Mouse (Mus musculus): ENCODE measurements around the gene Chrna3.

Gene Chrna3

DNA sequence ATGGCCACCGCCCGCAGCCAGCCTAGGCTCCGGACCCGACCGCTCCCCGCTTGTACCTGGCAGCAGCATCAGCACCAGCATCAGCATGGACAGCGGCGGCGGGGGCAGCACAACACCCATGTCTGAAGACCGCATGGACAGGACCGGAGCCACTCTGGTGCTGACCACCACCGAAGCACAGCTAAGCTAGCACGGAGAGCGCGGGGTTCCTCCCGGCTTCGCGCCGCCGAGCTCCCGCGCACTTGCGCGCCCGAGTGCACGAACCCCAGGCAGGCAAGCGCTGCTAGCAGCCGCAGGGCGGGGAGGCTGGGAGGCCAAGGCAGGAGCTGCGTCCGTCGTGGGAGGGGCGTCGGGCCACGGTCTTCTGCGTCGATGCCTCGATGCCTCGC, at the start of gene Chrna3:
TSS of gene Chrna3 (minus strand) at position 288 of the 389 bp plus-strand sequence.
- DNase-seq (ENCODE audit: low spot score), result peak; percentile 29

DNA sequence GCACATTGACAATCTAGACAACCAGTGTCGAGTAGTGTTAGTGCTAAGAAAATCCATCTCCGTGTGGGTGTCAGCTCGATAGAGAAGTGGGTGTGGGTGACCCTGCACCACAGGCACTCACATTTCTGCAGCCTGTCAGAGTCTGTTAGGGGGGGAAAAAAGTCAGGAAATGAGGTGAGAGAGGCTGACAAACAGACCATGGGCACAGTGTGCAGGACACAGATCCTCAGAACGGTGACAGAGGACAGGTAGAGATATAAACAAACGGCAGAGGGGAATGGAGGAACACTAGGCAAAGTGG, 41.6 kb upstream of the Chrna3 start:
- DNase-seq (ENCODE audit: low spot score), result no peak

DNA sequence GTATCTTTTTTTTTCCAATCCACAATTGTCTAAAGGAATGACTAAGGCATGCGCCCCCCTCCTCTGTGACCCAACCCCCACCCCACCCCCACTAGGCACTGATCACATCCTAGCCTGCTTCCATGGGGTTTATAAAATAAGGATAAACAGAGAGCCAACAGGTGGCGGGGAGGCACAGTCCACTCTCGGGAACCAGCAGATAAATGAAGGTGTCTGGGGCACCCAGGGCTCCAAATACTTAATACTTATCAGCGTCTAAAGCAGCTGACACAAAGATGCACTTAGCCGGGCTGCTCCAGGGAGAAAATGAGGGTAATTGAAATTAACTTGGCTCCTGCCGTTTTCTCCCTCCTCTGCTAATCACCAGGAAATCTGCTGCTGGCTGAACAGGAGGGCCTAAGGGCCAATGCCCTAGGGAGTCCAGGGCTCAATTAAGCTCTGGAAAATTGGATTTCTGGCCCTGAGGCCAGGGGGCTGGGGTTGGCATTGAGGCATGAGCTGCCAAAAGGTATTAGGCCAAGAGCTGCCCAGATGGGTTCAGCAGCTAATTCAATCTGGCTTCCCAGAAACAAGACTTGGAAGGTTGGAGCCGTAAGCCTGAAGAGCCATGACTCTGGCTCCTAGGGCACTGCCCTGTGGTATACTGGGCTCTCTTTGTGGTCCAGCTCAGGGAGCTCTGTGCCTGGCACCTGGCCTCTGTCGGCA, 41.0 kb upstream of the Chrna3 start:
- no peak for DNase-seq (ENCODE audit: low spot score)

DNA sequence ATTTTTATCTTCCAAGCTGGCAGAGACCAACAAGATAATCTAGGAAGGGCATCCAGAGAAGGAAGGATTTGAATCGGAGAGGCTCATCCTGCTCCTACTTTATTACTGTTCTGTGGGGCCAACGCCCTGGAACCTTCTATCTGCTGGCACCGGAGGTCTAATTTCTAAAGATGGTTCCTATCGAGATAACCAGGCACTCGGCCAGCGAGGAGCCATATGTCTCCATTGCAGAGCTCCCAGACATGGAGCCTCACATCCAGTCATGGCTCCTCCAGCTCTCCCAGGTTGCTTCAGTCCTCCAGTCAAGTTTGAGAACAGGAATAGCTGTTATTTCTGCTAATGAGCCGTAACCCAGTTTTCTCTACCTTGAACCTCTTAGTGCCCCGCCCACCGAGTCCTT, 38.9 kb upstream of the Chrna3 start:
- no peak for DNase-seq (ENCODE audit: low spot score)

DNA sequence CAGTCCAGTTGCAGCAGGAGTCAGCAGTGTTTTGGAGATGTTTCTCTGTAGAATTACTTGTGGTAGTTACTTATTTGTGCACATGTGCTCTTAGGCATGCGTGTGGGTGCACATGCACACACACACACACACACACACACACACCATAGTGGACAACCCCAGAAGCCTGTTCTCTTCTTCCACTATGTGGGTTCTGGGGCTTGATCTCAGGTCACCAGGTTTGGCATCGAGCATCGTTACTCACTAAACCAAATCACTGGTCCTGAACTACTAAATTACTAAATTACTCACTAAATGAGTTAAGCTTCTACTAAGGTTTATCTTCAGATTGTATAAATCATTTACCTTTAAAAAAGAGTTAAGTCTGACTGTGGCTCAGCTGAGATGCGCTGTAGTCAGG, 31.7 kb upstream of the Chrna3 start:
- DNase-seq (ENCODE audit: low spot score), result no peak

DNA sequence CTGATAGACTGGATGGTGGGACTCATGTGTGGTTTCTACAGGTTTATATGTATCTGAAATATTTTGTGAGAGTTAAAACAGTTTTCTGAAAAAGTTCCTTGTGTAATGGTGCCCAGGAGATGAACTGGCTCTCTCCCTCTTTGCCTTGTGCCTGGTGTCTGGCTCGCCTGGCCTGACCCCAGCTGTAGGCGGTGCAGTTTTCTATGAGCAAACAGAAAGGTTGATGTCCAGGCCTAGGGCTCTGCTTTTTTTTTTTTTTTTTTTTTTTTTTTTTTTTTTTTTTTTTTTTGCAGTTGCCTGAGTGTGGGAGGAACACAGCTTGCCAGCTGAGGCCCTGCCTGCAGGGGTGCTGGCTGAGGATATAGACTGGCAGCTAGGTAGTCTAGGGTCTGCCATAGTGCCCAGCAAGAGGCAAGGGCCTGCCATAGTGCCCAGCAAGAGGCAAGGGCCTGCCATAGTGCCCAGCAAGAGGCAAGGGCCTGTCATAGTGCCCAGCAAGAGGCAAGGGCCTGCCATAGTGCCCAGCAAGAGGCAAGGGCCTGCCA, 29.1 kb upstream of the Chrna3 start:
- DNase-seq (ENCODE audit: low spot score), result no peak

DNA sequence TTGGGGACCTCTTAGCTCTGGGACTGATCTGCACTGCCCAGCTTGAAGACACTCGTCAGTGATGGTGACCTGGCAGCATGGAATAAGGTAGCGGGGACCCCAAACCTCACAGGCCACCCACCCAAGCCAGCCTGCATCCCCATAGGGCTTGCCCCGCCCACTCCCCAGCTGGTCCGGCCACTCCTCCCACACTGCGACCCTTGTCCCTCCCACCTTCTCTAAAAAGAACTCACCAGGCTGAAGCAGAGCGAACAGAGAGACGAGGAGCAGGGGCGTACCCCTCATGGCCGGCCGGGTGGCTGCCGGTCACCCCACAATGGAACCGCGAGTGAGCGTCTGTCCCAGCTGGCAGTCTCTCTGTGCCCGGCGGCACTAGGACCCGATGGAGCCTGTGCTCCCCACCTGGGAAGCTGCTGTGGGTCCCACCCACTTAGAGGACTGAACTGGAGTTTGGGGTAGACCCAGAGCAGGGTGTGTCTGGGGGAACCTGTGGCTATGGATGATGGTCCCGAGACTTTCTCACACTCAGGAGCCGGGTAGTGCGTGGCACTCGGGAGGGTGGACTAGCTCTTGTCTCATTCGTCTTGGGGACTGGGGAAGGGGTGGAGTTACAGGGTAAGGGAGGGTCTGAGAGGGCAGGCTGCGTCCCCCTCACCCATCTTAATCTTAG, 22.0 kb upstream of the Chrna3 start, which contains the start of gene Chrnb4:
TSS of gene Chrnb4 (minus strand) at position 569 of the 670 bp plus-strand sequence.
- DNase-seq (ENCODE audit: low spot score), result peak; percentile 13

DNA sequence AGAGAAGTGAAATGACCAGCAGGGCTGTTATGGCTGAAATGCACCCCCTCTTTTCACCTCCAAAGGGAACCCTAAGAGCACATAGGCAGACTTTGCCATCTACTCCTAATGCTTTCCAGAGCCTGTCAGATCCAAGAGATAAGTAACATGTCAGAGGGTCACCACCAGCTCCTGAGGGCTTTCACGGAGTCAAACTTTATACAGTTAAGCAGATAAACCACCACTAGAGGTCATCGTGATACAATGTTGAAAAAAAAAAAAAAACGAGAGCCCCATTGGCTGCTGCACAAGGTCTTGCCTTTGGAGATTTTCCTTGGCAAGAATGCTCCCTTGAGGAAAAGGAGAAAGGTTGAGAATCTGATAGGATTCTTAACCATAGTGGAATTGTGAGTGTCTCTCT, 20.4 kb upstream of the Chrna3 start:
- DNase-seq (ENCODE audit: low spot score), result no peak

DNA sequence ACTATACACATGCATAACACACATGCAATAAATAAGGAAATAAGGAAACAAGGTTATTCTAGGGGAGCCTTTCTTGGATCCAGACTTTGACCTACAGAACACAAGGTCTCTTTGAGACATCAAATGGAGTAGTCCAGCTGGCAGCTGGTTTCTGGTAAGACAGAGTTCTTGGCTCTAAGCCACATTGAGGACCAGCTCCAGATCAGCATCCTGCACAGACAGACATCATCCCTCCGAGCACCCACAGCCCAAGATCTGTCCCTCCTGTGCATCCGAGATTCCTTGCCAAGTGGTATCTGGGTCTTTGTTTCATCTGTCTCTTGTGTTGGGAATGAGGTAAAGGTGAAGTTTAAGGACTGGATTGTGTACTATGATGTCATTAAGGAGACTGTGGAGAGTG, 18.6 kb upstream of the Chrna3 start:
- DNase-seq (ENCODE audit: low spot score), result no peak

DNA sequence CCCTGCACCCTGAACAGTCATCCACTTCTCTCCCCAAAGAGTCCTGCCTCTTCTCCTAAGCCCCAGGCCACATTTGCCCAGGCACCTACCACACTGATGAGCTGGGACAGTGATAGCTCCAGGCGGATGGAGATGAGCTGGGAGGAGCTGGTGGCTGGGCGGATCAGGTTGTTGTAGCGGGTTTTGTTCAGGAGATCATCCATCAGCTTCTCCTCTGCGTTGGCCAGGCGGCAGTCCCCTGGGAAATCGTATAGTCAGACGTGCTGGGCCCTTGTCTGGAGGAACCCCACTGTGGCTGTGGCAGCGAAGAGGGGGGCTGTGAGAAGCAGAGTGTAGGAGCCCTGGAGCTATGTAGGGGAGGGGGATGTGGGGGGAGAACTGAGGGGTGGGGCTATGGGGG, 17.3 kb upstream of the Chrna3 start:
- DNase-seq (ENCODE audit: low spot score), result no peak

DNA sequence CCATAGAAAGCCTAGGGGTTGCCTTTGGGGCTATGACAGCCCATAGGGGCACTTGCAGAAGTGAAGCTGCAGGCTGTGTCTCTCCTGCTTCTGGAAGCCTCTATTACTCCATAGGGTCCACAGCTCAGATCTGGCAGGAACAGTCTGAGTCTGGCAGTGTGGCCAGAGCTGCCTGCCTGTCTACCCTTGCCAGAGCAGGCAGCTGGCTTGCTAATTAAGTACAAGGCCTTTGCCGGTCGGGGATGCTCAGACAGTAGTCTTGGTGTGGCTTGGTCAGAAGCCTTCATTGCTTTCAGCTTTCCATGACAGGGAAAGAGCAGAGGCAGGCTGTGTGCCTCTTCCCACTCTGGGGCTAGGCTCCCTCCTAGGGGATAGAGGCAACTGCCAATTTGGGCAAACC, 15.0 kb upstream of the Chrna3 start:
- no peak for DNase-seq (ENCODE audit: low spot score)

DNA sequence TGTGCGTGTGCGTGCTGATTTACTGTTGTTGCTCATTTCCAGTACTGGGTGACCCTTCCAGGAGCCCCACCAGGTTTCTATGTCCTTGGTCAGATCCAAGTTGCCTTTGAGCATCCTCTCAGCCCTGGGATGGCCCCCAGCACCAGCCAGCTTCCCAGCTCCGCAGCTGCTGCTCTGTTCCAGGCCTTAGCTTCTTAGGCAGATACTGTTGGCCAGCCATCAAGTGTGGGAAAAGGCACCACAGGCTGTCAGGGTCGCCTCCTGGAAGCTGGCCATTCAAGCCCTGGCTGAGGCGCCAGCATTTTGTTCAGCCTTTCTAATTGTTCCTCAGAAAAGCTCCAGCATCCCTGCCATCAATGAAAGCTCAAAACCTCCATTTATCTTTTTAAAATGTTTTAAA, 13.6 kb upstream of the Chrna3 start:
- no peak for DNase-seq (ENCODE audit: low spot score)

DNA sequence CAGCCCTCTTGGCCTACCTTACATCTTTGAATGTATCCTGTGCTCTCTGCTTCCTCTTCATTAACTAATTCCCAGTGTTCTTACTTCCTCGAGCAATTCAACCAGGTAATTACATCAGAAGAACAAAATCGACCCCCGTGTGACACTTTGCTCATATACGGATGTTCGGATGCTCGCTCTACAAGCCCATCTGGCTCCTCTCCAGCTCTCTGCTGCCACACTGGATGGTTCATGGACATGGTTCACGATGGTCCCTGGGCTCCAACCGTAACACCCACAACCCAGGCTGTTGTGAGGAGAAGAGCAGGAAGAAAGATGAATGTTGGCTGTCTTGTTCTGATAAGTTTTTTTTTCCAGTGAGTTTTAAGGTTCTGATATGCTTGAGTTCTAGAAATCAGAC, 12.6 kb upstream of the Chrna3 start:
- DNase-seq (ENCODE audit: low spot score), result no peak

DNA sequence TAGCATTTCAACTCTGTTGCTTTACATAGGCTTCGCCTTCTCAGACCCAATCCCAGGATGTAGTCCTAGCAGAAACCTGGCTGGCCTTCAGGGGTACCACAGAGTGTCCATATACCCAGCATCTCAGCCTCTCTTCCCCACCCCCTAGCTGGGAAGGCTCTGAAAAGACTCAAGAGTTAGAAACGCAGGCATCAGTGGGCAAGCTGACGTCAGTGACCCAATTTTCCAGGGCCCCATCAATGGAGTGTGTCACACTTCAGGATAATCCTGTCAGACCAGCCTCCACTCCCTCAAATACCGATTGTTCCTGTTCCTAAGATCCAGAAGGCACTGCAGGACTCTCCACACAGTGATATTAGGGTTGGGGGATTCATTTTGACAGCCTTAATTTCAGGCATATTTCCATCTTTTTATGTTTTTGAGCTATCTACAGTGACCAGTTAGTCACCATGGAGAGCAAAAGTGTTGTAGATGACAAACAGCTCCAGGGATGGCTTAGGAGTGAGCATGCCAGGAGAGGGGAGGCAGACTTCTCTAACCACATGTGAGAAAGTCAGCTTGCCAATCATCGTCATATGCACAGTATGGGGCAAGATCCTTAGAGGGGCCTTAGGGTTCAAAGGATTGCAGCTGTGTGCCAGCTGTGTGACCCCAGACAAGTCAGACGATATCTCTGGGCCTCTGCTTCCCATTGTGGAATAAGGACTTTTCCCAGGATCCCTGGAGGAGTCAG, 5.2 kb upstream of the Chrna3 start:
- no peak for DNase-seq (ENCODE audit: low spot score)

DNA sequence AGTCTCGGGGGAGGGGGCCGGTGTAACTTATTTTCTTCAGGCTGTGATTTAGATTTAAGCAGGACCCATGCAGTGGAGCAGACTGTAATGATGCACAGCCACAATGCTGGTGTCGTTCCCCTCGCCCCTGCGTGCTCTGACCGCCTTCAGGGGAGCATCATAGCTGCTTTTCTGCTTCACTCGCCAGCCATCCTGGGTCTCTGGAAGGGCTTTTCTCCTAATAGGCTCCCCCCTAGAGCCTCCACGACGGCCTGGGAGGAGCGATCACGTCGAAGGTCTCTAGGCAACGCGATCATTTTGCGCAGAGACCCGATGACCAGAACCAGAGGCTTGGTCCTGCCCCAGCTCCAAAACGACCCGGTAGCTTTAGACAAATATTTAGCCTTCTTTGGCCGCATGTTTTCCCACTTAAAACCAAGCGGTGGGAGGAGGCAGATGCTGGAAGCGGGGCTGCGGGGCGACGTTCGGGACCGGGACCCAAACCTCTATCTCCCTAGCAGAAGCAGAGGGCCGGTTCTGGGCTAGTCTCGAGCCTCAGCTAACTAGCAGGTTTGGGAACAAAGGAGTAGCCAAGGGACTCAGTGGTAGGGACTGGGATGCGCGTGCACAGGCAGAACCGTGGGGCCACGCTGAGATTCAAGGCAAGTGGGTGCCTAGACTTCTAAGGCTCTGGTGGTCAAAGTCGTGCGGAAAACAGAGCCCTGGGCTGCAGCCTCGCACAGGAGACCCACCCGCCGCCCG, 658 bp downstream of the Chrna3 start:
- no peak for DNase-seq (ENCODE audit: low spot score)

DNA sequence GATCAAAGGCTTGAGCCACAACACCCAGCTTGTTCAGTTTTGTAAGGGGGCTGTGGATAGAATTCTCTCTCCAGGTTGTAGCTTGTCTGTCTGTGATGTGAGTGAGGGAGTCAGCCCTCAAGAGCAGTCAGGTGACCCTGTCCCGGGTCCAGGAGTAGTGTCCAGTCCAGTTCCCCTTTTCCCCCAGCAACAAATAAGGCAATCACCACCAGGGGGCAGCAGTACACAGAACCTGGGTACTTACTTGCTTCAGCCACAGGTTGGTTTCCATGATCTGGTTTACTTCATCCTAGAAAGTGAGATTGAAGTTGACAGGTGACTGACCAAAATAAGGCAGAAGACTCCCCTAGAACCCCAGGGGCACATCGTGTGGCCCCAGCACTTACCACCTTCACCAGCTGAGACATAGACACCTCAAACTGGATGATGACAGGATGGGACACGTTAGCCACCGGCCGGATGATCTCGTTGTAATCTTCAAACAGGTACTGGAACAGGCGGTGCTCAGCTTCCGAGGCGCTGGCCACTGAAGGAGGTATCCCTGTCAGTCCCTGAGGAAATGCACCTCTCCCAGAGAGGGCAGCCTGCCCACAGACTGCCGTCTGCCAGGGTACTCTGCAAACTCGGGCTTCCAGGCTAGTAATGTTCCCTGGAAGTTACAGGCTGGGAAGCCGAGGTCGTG, 2.3 kb downstream of the Chrna3 start:
- peak; percentile 67 for DNase-seq (ENCODE audit: low spot score)

DNA sequence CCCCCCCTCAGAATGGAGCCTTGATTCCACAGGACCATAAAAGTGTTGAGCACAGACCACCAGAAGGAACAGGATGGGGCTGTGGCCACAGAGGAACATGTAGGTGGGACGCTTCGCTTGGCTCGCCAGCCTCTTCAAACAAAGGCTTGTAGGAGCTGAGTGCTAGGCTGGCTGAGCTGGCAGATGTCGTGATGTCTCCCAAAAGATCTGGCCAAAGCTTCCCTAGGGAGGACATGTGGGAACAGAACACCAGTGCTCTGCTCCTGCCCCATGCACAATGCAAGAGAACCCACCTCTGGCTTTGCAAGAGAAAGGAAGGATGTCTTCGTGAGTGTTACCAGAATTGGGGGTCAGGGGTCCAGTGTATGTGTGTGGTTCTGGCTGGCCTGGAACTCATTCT, 3.0 kb downstream of the Chrna3 start:
- no peak for DNase-seq (ENCODE audit: low spot score)

DNA sequence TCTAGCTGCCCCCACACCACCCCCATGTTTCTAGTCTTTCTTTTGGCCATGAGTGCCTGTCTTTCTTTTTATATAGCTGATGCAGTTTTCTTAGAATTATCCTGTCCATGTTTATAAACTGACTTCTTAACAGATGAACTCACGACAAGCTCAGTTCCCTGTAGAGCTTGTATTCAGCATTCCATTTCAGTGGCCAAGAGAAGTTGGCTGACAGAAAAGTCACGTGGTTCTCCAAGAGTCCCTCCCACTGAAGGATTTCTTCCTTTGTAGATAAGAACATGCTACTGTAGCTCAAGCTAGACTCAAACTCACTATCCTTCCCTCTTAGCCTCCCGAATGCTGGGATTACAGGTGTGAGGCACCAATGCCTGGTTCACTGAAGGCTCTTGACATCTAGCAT, 9.4 kb downstream of the Chrna3 start:
- DNase-seq (ENCODE audit: low spot score), result no peak

DNA sequence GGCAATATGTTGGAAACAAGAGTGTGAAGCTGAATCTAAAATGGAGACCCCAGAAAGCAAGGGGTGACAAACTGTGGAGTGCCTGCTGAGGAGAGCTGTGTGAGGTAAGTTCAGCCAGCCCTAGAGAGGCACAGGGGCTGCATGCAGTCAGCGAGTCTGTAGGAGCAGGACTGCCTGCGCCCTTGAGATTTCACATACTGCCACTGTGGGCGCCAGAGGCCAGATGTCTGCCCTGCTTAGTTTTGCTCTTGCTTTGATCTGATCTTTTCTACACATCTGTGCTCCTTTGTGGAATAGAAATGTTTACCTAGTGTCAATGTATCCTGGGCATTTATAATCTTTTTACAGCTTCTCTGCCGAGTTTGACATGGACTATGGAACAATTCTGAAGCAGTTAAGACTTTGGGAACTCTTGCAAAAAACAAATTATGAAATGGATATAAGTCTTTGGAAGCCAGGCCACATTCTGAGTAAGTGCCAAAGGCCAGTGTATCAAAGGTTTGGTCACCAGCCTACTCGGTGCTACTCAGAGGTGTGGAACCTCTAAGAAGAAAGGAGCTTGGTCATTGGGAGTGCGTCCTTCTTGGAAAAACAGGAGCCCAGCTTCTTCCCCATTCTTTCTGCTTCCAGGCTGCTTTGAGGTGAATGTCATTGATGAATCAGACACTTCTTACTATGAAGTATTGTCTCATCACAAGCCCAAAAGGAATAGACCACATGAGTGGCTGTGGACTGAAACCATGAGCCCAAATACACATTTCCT, 15.6 kb downstream of the Chrna3 start:
- DNase-seq (ENCODE audit: low spot score), result no peak

DNA sequence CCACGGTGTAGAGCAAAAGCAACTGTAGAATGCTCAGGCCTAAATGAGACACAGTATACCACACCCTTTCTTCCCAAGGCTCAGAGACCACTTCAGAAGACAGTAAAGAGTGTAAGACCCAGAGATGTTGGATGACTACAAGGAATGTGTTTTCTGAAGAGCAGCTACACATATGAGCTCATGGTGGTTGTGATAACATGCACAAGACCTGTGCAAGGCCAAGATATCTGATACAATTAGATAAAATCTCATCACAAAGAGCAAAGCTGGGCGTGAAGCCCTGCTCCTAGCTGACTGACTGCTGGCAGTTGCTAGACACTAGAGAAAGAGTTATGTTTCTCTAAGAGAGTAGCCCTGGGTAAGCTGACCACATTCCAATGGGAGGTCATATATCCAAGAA, 16.7 kb downstream of the Chrna3 start:
- DNase-seq (ENCODE audit: low spot score), result no peak

DNA sequence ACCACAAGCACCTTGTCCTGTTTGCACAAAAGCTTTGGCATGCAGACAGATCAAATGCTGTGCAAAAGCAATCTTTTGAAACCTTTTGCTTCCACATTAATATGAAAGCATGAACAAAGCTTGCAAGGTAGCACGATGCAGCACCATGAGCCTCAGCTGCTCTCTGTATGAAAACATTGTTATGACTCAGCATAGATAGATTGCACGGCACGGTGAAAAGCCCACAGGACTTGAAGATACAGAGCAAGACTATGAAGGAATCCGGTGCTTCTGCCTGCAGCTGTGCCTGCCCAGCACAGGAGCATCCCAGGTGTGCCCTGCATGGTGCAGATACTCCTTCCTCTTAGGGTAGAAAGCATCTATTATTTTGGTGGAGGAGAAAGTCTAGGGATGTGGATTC, 22.8 kb downstream of the Chrna3 start:
- DNase-seq (ENCODE audit: low spot score), result no peak

Data from ovary, postnatal 36 days (tissue).